Mouse (Mus musculus) thymus, adult 2 months (tissue): ENCODE data around the gene Cpe.

Experiments used
- CTCF ChIP-seq: fragments of 200-500 bp; IDR thresholded peaks from 2 replicates; pipeline ENCODE4 v1.5.1; 2012; ENCODE audit warnings: mild to moderate bottlenecking, control low read depth, low read length, moderate library complexity, borderline replicate concordance; ENCODE audit not compliant: control insufficient read depth, poor library complexity, insufficient read depth; ENCODE audit errors: extremely low read depth
- POLR2A ChIP-seq: fragments of 200-500 bp; IDR thresholded peaks from 2 replicates; pipeline ENCODE4 v1.6.1; 2012; ENCODE audit warnings: mild to moderate bottlenecking, low read length, control low read depth, moderate library complexity; ENCODE audit not compliant: control insufficient read depth, poor library complexity, insufficient read depth; ENCODE audit errors: extremely low read depth

GRCm38 (mm10) chr8:64644108-64645005 lies 48.5 kb downstream of the Cpe start:
- no peak for TF ChIP-seq POLR2A
- no peak for TF ChIP-seq CTCF
